In the genomic region with DNA sequence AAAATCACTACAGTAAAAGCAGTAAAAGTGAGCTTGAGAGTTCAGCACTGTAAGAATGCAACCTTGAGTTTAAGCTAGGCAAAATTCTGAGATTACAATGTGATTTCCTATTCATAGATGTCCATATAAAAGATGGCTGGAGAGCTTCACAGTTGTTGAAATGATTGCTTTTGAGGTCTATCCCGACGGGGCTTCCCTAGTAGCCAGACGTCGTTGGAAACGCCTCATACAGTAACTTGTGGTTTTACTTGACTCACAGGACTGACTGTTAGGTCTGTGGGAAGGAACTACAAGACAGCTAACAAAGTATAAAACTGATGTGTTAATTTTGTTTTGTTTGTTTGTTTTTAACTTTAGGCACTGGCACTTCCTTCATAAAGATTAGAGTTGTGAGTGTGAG, we compare ENCODE assay signal across 23 mouse cellular contexts. TPM values are rescaled to one million over a fixed set of nuclear protein-coding genes. Genes with fewer than 3 reads are reported as not detected.
DNase-seq lines count a peak whose midpoint lies in the region; ATAC-seq lines count a peak whose summit lies in the region.
"Had no signal": no experiment of that assay in that cellular context is flagged by ENCODE, and none has a peak within 500 bp of the region (broad histone marks: within the 10 kb centered on the region; RNA-seq: fewer than 3 reads in every experiment).

No protein-coding gene starts in this region.

- H3K27ac ChIP-seq in forebrain, embryonic 10.5 days = no peak overlapping the region
- H3K27ac ChIP-seq: embryonic facial prominence, embryonic 13.5 days; embryonic facial prominence, embryonic 15.5 days; forebrain, embryonic 13.5 days; forebrain, embryonic 15.5 days had no signal

- 96% methylated on average over 5 of the region's 5 CpGs for WGBS in forebrain, embryonic 10.5 days

- peaks cover 8% of the 10 kb centered on the region for H3K4me1 ChIP-seq in forebrain, embryonic 10.5 days

- peaks cover 99% of the 10 kb centered on the region for H3K36me3 ChIP-seq in forebrain, embryonic 10.5 days (replicated peaks)

- DNase-seq in 3T3-L1 (ENCODE audit: low read depth, low spot score) = peak; percentile 58
- DNase-seq in 416B (ENCODE audit: low read depth) = peak; percentile 49
- DNase-seq in R1 (ENCODE audit: low read depth, low spot score) = peak; percentile 16
- no peak for DNase-seq in forebrain, embryonic 10.5 days (ENCODE audit: extremely low spot score, low spot score)
- DNase-seq in cerebellum, adult 9-11 months = no peak
- DNase-seq: adrenal gland, adult 8-10 months; adrenal gland, postnatal 14 days; adrenal gland, postnatal 36 days; cerebellum, adult 11-12 months; cerebellum, adult 2 months; cerebellum, adult 9-10 months; cerebellum, postnatal 14 days; cerebellum, postnatal 36 days; embryo, embryonic 11 days; forebrain, postnatal 0 days had no signal

- no peak overlapping the region for H3K4me3 ChIP-seq in forebrain, embryonic 10.5 days
- H3K4me3 ChIP-seq: embryonic facial prominence, embryonic 13.5 days; embryonic facial prominence, embryonic 15.5 days; erythroblast, embryonic 14.5 days; forebrain, embryonic 13.5 days; forebrain, embryonic 15.5 days had no signal

- no peaks in the 10 kb centered on the region for H3K9me3 ChIP-seq in forebrain, embryonic 10.5 days
- H3K9me3 ChIP-seq: embryonic facial prominence, embryonic 13.5 days; embryonic facial prominence, embryonic 15.5 days; forebrain, embryonic 13.5 days; forebrain, embryonic 15.5 days had no signal

- ATAC-seq in granulocyte monocyte progenitor cell, adult 5-6 weeks (replicated peaks; ENCODE audit: poor library complexity, severe bottlenecking) = no peak
- ATAC-seq: activated CD4-positive, CD25-positive, alpha-beta regulatory T cell, adult 4 months; forebrain, embryonic 13.5 days; forebrain, embryonic 15.5 days; forebrain, postnatal 0 days; Patski had no signal

- H3K27me3 ChIP-seq in forebrain, embryonic 10.5 days (ENCODE audit: poor library complexity, severe bottlenecking) = no peaks in the 10 kb centered on the region
- H3K27me3 ChIP-seq: embryonic facial prominence, embryonic 13.5 days; embryonic facial prominence, embryonic 15.5 days; forebrain, embryonic 13.5 days; forebrain, embryonic 15.5 days; Patski had no signal

RNA-seq across cellular contexts. Expression of a gene that starts 7.4 kb away (rescaled TPM):
- total RNA-seq in granulocyte monocyte progenitor cell, adult 5-6 weeks (2014; fragmentation: Nextera tagmentation) = 16.6 and 21.7 TPM in 2 replicates
- 8.1 and 9.4 TPM in 2 replicates for total RNA-seq in granulocyte monocyte progenitor cell, adult 5-6 weeks (2017)
- polyA plus RNA-seq in forebrain, embryonic 10.5 days (2016; fragmentation: Nextera tagmentation; extraction: Ambion mirVana) = 4.4 and 5.2 TPM in 2 replicates

RNA-seq across cellular contexts. Expression of a gene that starts 7.6 kb away (rescaled TPM):
- total RNA-seq in granulocyte monocyte progenitor cell, adult 5-6 weeks (2014; fragmentation: Nextera tagmentation) = 437 and 439 TPM in 2 replicates
- total RNA-seq in granulocyte monocyte progenitor cell, adult 5-6 weeks (2017) = 1,390 and 1,596 TPM in 2 replicates
- 100 and 110 TPM in 2 replicates for polyA plus RNA-seq in forebrain, embryonic 10.5 days (2016; fragmentation: Nextera tagmentation; extraction: Ambion mirVana)

RNA-seq across cellular contexts. Expression of a gene that starts 33.9 kb away (rescaled TPM):
- 24.6 and 27.4 TPM in 2 replicates for total RNA-seq in granulocyte monocyte progenitor cell, adult 5-6 weeks (2014; fragmentation: Nextera tagmentation)
- 39.6 and 47.8 TPM in 2 replicates for total RNA-seq in granulocyte monocyte progenitor cell, adult 5-6 weeks (2017)
- 38.1 and 39.5 TPM in 2 replicates for polyA plus RNA-seq in forebrain, embryonic 10.5 days (2016; fragmentation: Nextera tagmentation; extraction: Ambion mirVana)

RNA-seq across cellular contexts. Expression of a gene that starts 44.0 kb away (rescaled TPM):
- 53.5 and 72.4 TPM in 2 replicates for total RNA-seq in granulocyte monocyte progenitor cell, adult 5-6 weeks (2014; fragmentation: Nextera tagmentation)
- 64.2 and 66.3 TPM in 2 replicates for total RNA-seq in granulocyte monocyte progenitor cell, adult 5-6 weeks (2017)
- polyA plus RNA-seq in forebrain, embryonic 10.5 days (2016; fragmentation: Nextera tagmentation; extraction: Ambion mirVana) = 23.0 and 25.6 TPM in 2 replicates

Comparison
In these comparisons a context has a peak if more than half of its experiments do, and no peak if none do; other contexts are left out.
1. DNase-seq: peak in 3T3-L1 (single experiment), 416B (single experiment) and R1 (single experiment); none in forebrain, embryonic 10.5 days (single experiment) and cerebellum, adult 9-11 months (single experiment).